Mouse (Mus musculus) olfactory bulb, adult 2 months (tissue): ENCODE measurements at regions not wholly inside any gene's neighbourhood (a gene's known extent, or its start where the extent isn't known, plus 50 kb on each side); places are given as distances from the start of the nearest gene placed in this dataset.

ENCODE experiments used
- H3K27ac ChIP-seq: fragments of 200-500 bp; 2 replicates; pipeline ENCODE4 v1.5.1; 2012; ENCODE audit warnings: low read depth, low read length; ENCODE audit not compliant: insufficient read depth
- H3K4me1 ChIP-seq: fragments of 200-500 bp; 2 replicates; pipeline ENCODE4 v1.6.1; 2012; ENCODE audit warnings: low read length; ENCODE audit not compliant: control insufficient read depth, insufficient read depth
- H3K4me3 ChIP-seq: fragments of 200-500 bp; 2 replicates; pipeline ENCODE4 v1.5.1; 2012; ENCODE audit warnings: mild to moderate bottlenecking, low read depth, low read length, moderate library complexity; ENCODE audit not compliant: insufficient read depth
- CTCF ChIP-seq: fragments of 200-500 bp; IDR thresholded peaks from 2 replicates; pipeline ENCODE4 v1.5.1; 2012; ENCODE audit warnings: low read depth, mild to moderate bottlenecking, low read length, moderate library complexity; ENCODE audit not compliant: insufficient read depth
- POLR2A ChIP-seq: fragments of 200-500 bp; IDR thresholded peaks from 2 replicates; pipeline ENCODE4 v1.6.1; 2012; ENCODE audit warnings: mild to moderate bottlenecking, low read depth, low read length, moderate library complexity; ENCODE audit not compliant: insufficient read depth
- WGBS: fragments of 180-500 bp; shearing (Covaris S2); methylation state at CpG from one replicate; pipeline ENCODE4 v1.1.7; 2018; 5-methylcytosine and 5-hydroxymethylcytosine counted together

DNA sequence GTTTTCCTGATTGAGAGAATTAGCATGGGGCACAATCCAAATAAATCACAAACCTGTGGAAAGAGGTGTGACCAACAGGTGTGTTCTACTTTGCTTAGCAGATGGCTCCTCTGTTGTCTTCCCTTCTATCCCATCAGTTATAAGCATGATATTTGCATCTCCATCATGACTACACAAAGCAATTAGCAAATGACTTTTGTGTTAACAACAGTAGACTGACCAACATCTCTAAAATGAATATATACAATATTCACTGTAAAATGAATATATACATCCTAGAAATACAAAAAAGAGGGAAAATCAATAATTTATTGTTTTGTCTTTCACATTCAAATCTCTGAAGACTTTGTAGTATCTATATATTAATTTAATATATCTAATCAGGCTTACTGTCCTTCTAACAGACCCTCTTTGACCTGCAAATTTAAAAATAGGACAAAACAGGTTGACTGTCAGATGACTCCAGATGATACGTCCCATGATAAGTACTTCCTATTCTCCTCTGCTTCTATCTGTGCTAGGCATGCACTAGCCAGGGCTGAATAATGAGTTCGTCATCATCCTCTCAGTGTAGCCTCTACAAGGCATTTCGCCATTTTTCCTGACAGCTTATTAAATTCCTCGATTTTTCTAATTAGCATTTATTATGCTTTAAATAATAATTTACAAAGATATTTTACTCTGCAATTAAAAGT is 519.5 kb upstream of the Cited2 start:
- 67% methylated on average over 4 of the region's 4 CpGs for WGBS
- TF ChIP-seq CTCF: no peak
- TF ChIP-seq POLR2A: no peak
- H3K4me3 ChIP-seq: no peak overlapping the region
- no peaks in the 10 kb centered on the region for H3K4me1 ChIP-seq
- no peak overlapping the region for H3K27ac ChIP-seq

DNA sequence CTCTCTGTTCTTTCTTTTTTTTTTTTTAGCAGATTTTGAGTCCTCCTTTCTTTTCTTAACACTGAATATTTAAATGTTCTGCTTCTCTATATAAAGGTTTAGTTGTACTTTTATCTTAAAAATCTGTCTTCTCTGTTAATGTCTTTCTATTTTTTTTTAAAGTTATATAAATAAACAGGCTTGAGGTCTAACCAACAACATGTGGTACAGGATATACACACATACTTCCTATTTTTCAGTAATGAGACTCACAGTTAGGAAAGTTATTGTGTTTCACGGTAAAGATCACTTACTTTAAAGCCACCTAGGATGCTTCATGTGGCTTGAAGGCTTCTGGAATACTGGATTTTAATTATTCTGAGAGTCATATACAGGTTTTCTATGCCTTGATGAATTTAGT is 518.9 kb upstream of the Cited2 start:
- Histone ChIP-seq H3K27ac (no peak overlapping the region), H3K4me1 (no peaks in the 10 kb centered on the region), H3K4me3 (no peak overlapping the region)
- WGBS: 89% methylated on average over 1 of the region's 1 CpGs
- TF ChIP-seq POLR2A: no peak
- TF ChIP-seq CTCF: no peak

DNA sequence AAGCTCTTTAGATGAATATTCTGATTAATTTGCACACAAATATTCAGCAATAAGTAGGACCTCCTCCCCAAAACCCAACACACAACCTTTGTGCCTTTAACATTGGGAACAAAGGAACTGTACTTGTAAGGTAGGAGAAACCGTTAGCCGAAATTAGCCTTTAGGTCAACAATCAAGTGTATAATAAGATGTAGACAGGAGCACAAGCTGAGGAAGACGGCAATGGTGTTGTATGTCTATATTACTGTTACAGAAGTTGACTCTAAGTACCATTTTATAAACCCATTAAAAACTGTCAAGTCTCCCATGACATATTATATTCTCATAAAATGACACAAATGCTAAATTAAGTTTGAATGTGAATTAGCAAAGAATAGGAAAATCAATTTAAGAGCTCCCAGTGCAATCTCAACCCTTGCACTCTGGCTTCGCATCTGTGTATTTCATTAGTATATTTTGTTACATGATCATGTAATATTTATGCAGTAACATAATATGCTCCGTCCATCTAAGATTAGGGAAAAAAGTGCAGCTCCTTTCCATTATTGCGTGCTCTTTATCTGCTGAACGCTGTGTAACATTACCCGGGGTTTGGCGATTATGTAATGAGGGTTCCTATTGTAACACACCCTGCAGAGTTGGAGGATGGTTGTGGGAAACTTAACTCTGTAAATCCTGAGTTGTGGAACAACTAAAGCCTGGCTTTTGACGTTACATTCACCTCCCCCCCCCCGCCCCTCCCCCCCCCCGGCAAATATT is 510.3 kb upstream of the Cited2 start:
- Histone ChIP-seq H3K27ac (no peak overlapping the region), H3K4me1 (no peaks in the 10 kb centered on the region), H3K4me3 (no peak overlapping the region)
- no peak for TF ChIP-seq POLR2A
- no peak for TF ChIP-seq CTCF
- 23% methylated on average over 12 of the region's 12 CpGs for whole genome bisulfite sequencing

DNA sequence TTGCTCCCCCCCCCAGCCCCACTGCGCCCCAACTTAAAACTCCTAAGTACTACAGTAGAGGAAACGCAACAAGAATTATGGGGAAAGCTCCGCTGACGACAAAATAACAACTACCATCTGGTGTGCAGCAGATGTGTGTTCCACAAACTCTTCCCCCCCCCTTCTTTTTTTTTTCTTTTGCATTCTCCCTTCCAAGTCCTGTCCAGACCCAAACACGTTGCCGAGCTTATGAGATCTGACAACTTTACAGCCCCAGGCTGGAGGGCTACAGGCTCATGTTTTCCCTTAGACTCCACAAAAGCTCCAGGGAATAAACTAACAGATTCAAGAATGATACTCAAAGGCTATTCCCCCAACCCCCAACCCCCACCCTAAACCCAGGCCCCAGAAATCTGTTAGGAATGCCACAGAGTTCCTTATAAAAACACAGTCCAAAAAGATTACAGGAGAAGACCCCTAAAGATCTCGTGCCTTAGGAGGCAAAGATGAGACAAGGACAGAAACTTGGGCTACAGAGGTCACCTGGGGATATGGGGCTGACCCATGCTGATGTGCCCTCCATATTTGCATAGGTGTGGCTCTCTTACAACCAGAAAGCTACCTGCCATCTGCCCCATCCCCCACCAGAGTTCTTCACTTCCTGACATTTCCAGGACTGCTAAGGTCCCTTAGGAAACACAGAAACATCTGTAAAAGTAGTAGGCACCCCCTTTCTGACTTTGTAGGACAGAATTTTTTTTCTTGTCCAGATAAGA is 509.5 kb upstream of the Cited2 start:
- WGBS: 22% methylated on average over 7 of the region's 7 CpGs
- Histone ChIP-seq H3K4me1 (no peaks in the 10 kb centered on the region), H3K4me3 (no peak overlapping the region), H3K27ac (no peak overlapping the region)
- no peak for TF ChIP-seq CTCF
- TF ChIP-seq POLR2A: no peak

DNA sequence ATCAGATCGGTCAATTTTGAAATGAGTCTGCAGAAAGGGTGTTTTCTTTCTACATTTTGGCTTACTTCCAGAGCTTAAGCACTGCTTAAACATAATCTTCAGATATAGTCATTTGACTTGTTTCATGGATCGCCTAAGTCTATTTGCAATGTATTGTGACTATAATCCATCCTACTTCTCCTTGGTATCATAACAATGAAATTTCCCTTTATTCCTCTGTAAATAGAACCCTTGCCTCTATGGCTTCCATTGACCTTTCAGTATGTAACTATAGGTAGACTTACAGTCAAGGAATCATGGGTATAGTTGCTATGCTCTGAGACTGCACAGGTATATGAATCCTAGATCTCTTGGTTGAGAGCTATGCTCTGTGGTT is 509.0 kb upstream of the Cited2 start:
- no peaks in the 10 kb centered on the region for H3K4me1 ChIP-seq
- WGBS: 78% methylated on average over 2 of the region's 2 CpGs
- no peak overlapping the region for H3K4me3 ChIP-seq
- no peak overlapping the region for H3K27ac ChIP-seq
- TF ChIP-seq POLR2A (no peak), CTCF (no peak)

DNA sequence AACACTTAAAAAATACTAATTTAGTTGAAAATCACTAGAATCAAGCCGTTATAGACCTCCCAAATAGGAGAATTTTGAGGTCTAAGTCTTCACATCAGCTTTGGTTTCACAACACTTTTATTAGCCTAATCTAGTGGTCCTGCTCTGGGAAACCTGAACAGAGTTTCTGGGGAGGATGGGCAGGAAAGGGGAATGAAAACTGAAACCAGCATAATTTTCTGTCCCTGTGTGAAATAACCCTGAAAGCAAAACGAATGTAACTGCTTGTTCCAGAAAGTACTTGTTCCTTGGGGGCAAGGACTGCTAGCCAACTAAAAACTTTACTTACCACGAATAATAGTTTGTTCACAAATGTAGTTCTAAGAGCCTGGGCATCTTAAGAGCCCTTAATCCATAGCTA is 508.0 kb upstream of the Cited2 start:
- WGBS: 77% methylated on average over 3 of the region's 3 CpGs
- Histone ChIP-seq H3K4me3 (no peak overlapping the region), H3K27ac (no peak overlapping the region), H3K4me1 (no peaks in the 10 kb centered on the region)
- no peak for TF ChIP-seq CTCF
- TF ChIP-seq POLR2A: no peak

DNA sequence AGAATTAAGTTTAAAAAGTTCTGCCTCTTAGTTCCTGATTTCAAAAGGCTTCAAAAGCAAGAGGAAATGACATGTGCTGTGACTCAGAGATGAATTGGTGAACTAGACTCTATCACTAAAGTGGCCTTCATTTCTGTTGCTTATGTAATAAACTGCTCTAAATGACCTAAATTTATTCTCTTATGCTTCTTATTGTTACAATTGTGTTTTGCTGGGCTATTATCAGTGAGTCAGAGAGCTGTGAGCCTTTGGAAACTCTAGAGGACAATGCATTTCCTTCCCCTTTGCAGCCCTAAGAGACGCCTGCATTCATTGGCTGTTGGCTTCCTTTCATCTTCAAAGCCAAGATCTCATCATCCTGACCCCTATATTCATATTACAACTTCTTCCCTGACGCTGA is 501.5 kb upstream of the Cited2 start:
- WGBS: 50% methylated on average over 2 of the region's 2 CpGs
- Histone ChIP-seq H3K27ac (no peak overlapping the region), H3K4me1 (no peaks in the 10 kb centered on the region), H3K4me3 (no peak overlapping the region)
- TF ChIP-seq POLR2A (no peak), CTCF (no peak)

DNA sequence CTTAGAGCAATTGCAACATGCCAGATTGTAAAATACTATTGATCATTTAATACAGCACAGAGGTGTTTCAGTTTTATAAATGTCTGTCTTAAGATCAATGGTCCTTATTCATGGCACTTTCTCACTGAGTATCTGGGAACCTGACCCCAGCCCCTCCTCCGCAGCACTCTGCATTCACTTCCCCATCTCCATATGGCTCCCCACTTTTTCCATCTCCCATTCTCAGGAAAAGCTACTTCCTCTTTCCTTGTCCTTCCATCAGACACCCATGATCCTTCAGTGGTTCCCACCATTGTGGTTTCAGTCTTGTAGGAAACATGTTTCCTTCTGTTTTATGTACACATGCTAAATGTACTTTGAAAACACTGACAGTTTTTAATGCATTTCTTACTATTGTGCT is 497.3 kb upstream of the Cited2 start:
- Histone ChIP-seq H3K4me3 (no peak overlapping the region), H3K27ac (no peak overlapping the region), H3K4me1 (no peaks in the 10 kb centered on the region)
- 94% methylated on average over 1 of the region's 1 CpGs for WGBS
- TF ChIP-seq POLR2A: no peak
